Mouse (Mus musculus) embryonic facial prominence, embryonic 12.5 days (tissue): ENCODE data around the gene Gorasp1. TPM values are rescaled to one million over a fixed set of nuclear protein-coding genes. Genes with fewer than 3 reads are reported as not detected.

Experiments used
- ATAC-seq: fragments of 200-750 bp; cut with Nextera tagmentation; 2 replicates; pipeline ENCODE4 v1.8.0; 2017; ENCODE audit not compliant: insufficient number of reproducible peaks, insufficient read depth, low FRiP score, low TSS enrichment
- H3K27ac ChIP-seq: fragments of 300-500 bp; sonication (generic); 2 replicates; pipeline ENCODE4 v1.5.1; 2016; ENCODE audit warnings: mild to moderate bottlenecking
- H3K27me3 ChIP-seq: fragments of 300-500 bp; sonication (generic); 2 replicates; pipeline ENCODE4 v1.6.1; 2016; ENCODE audit warnings: mild to moderate bottlenecking, moderate library complexity
- H3K36me3 ChIP-seq: fragments of 300-500 bp; sonication (generic); 2 replicates; pipeline ENCODE4 v1.6.1; 2016; ENCODE audit warnings: mild to moderate bottlenecking
- H3K4me1 ChIP-seq: fragments of 300-500 bp; sonication (generic); 2 replicates; pipeline ENCODE4 v1.6.1; 2016
- H3K4me2 ChIP-seq: fragments of 300-500 bp; sonication (generic); replicated peaks from 2 replicates; pipeline ENCODE4 v1.6.1; 2016; ENCODE audit warnings: mild to moderate bottlenecking, moderate library complexity
- H3K4me3 ChIP-seq: fragments of 300-500 bp; sonication (generic); 2 replicates; pipeline ENCODE4 v1.5.1; 2016; ENCODE audit warnings: mild to moderate bottlenecking
- H3K9ac ChIP-seq: fragments of 300-500 bp; sonication (generic); 2 replicates; pipeline ENCODE4 v1.6.1; 2016; ENCODE audit warnings: mild to moderate bottlenecking, moderate library complexity
- H3K9me3 ChIP-seq: fragments of 300-500 bp; sonication (generic); 2 replicates; pipeline ENCODE4 v1.6.1; 2016; ENCODE audit warnings: mild to moderate bottlenecking, moderate library complexity
- WGBS: fragments of 180-500 bp; shearing (Covaris S2); methylation state at CpG from one replicate; pipeline ENCODE4 v1.1.7; 2016; 5-methylcytosine and 5-hydroxymethylcytosine counted together
- polyA plus RNA-seq: library from polyadenylated mRNA; unstranded; fragments of >200 nt; fragmentation: Nextera tagmentation; extraction: Ambion mirVana; gene quantifications from 2 replicates; pipeline ENCODE4 v1.2.1, GENCODE M21; 2016

The Gorasp1 gene
- polyA plus RNA-seq, 1 experiment from 2014 or later, result 27.0 TPM

- ATAC-seq, result no peak
- Histone ChIP-seq H3K4me1 (peaks cover 66% of the 10 kb centered on the region), H3K27ac (no peak overlapping the region), H3K4me3 (no peak overlapping the region), H3K27me3 (no peaks in the 10 kb centered on the region), H3K9ac (no peak overlapping the region), H3K36me3 (peaks cover 4% of the 10 kb centered on the region), H3K4me2 (no peak overlapping the region), H3K9me3 (no peaks in the 10 kb centered on the region)
- 74% methylated on average over 6 of the region's 6 CpGs for WGBS
Measured at GRCm38 (mm10) chr9:119978811-119979441, 41.6 kb upstream of the Gorasp1 start.

- no peaks in the 10 kb centered on the region for H3K27me3 ChIP-seq
- peak overlapping the region; percentile 12; the same call in 1 of the 2 replicates for H3K27ac ChIP-seq
- WGBS, result 49% methylated on average over 9 of the region's 9 CpGs
- ATAC-seq, result no peak
- peaks cover 10% of the 10 kb centered on the region for H3K36me3 ChIP-seq
- no peaks in the 10 kb centered on the region for H3K9me3 ChIP-seq
- no peak overlapping the region for H3K4me3 ChIP-seq
- H3K4me1 ChIP-seq, result peaks cover 65% of the 10 kb centered on the region
- H3K4me2 ChIP-seq, result 0 out of 2 replicates have a peak overlapping the region, but pooled peaks have one; percentile 13
- H3K9ac ChIP-seq, result no peak overlapping the region
Measured at GRCm38 (mm10) chr9:119978151-119978810, 40.9 kb upstream of the Gorasp1 start.

- Histone ChIP-seq H3K4me1 (peaks cover 59% of the 10 kb centered on the region), H3K27me3 (no peaks in the 10 kb centered on the region), H3K4me2 (0 out of 2 replicates have a peak overlapping the region, but pooled peaks have one; percentile 13), H3K27ac (0 out of 2 replicates have a peak overlapping the region, but pooled peaks have one; percentile 12), H3K36me3 (peaks cover 17% of the 10 kb centered on the region), H3K9ac (no peak overlapping the region), H3K4me3 (no peak overlapping the region), H3K9me3 (no peaks in the 10 kb centered on the region)
- 52% methylated on average over 5 of the region's 5 CpGs for WGBS
- no peak for ATAC-seq
Measured at GRCm38 (mm10) chr9:119977557-119978060, 40.2 kb upstream of the Gorasp1 start.

DNA sequence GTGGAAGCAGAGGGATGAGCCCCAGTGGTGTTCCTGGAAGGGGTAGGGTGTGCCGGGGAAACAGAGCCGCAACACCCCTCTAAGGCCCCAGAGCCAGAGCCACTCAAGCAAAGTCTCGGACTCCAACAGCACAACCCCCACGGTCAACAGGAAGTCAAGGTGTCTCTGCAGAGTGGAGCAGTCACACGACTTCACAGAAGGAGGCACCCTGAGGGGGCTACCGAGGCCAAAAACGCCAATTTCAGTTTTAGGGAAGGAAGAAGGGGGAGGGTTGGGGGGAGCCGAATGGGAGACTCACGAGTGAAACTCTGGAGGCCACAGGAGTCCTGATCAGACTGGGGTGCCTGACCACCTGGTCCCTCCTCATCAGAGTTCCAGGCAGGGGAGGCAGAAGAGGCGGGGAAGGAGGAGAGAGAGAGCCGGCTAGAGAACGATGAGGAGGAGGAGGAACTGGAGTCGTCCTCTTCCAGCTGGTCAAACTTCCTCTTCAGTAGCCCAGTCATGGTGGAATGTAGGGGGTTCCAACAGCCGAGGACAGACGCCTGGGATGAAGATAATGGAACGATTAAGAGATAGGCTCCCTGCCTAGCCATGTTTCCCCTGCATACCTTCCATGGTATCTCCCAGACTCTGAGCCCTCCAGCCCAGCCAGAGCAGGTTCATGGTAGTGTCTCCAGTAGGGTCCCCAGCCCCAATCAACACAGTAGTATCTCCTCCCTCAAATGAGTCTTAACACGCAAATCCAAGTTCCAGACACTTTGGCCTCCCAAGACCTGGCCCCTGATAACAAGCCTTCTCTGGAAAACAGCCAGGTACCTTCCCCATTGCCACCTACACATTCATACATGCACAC is 39.6 kb upstream of the Gorasp1 start:
- Histone ChIP-seq H3K4me3 (no peak overlapping the region), H3K9ac (no peak overlapping the region), H3K4me1 (peaks cover 52% of the 10 kb centered on the region), H3K27ac (no peak overlapping the region), H3K36me3 (peaks cover 24% of the 10 kb centered on the region), H3K27me3 (no peaks in the 10 kb centered on the region), H3K4me2 (no peak overlapping the region), H3K9me3 (no peaks in the 10 kb centered on the region)
- 44% methylated on average over 17 of the region's 17 CpGs for WGBS
- no peak for ATAC-seq

DNA sequence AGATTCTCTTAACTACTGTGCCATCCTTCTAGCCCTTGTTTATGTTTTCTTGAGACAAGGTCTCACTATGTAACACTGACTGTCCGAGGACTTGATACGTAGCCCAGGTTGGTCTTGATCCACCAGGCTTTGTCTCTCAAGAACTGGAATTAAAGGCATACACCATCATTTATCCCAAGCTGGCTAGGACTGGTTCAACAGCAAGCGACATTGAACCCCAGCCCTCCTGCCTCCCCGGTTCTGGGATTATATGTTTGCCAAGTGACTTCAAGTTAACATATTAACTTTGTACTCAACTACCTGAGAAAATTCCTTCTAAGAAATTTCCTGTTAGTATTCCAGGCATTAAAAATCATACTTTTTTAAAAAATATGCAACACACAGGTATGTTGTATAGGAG is 37.9 kb upstream of the Gorasp1 start:
- no peaks in the 10 kb centered on the region for H3K9me3 ChIP-seq
- peaks cover 36% of the 10 kb centered on the region for H3K4me1 ChIP-seq
- no peak overlapping the region for H3K27ac ChIP-seq
- no peak for ATAC-seq
- 93% methylated on average over 4 of the region's 4 CpGs for WGBS
- H3K9ac ChIP-seq, result no peak overlapping the region
- no peaks in the 10 kb centered on the region for H3K27me3 ChIP-seq
- H3K4me3 ChIP-seq, result no peak overlapping the region
- no peak overlapping the region for H3K4me2 ChIP-seq
- H3K36me3 ChIP-seq, result peaks cover 28% of the 10 kb centered on the region

GRCm38 (mm10) chr9:119974609-119975008 is 37.2 kb upstream of the Gorasp1 start:
- Histone ChIP-seq H3K9ac (no peak overlapping the region), H3K27me3 (no peaks in the 10 kb centered on the region), H3K27ac (no peak overlapping the region), H3K4me2 (no peak overlapping the region), H3K4me3 (no peak overlapping the region), H3K4me1 (peaks cover 30% of the 10 kb centered on the region), H3K9me3 (no peaks in the 10 kb centered on the region), H3K36me3 (peaks cover 28% of the 10 kb centered on the region)
- WGBS, result 82% methylated on average over 5 of the region's 5 CpGs
- no peak for ATAC-seq

- 91% methylated on average over 27 of the region's 27 CpGs for WGBS
- H3K27ac ChIP-seq, result no peak overlapping the region
- H3K4me3 ChIP-seq, result no peak overlapping the region
- H3K27me3 ChIP-seq, result no peaks in the 10 kb centered on the region
- peaks cover 28% of the 10 kb centered on the region for H3K36me3 ChIP-seq
- peaks cover 26% of the 10 kb centered on the region for H3K4me1 ChIP-seq
- H3K9me3 ChIP-seq, result no peaks in the 10 kb centered on the region
- ATAC-seq, result no peak
- no peak overlapping the region for H3K9ac ChIP-seq
- no peak overlapping the region for H3K4me2 ChIP-seq
Measured at GRCm38 (mm10) chr9:119973869-119974520, 36.6 kb upstream of the Gorasp1 start.

- H3K9ac ChIP-seq, result no peak overlapping the region
- peaks cover 28% of the 10 kb centered on the region for H3K36me3 ChIP-seq
- WGBS, result 91% methylated on average over 23 of the region's 23 CpGs
- no peak overlapping the region for H3K4me2 ChIP-seq
- H3K27ac ChIP-seq, result no peak overlapping the region
- H3K4me3 ChIP-seq, result no peak overlapping the region
- peaks cover 19% of the 10 kb centered on the region for H3K4me1 ChIP-seq
- no peaks in the 10 kb centered on the region for H3K27me3 ChIP-seq
- no peaks in the 10 kb centered on the region for H3K9me3 ChIP-seq
- no peak for ATAC-seq
Measured at GRCm38 (mm10) chr9:119973281-119973680, 35.9 kb upstream of the Gorasp1 start.

DNA sequence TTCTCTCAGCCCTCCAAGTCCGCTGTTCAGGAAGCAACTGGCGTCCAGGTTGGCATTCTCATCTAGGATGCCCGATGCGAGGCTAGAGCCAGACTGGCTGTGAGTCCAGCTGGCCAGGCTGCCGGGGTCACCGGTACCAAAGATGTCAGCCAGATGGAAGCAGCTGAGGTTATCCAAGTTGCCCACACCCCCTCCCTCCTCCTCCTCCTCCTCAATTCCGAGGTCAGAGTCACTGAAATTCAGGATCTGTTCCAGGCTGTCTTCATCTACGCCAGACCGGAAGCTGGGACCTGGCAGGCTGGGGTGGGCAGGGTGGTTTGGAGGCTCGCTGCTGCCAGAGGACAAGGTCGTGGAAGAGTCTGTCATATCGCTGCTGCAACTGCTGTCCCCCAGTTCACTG is 35.2 kb upstream of the Gorasp1 start:
- no peak for ATAC-seq
- H3K9ac ChIP-seq, result no peak overlapping the region
- no peak overlapping the region for H3K27ac ChIP-seq
- no peaks in the 10 kb centered on the region for H3K27me3 ChIP-seq
- H3K9me3 ChIP-seq, result no peaks in the 10 kb centered on the region
- H3K4me1 ChIP-seq, result peaks cover 12% of the 10 kb centered on the region
- H3K4me2 ChIP-seq, result no peak overlapping the region
- 94% methylated on average over 12 of the region's 12 CpGs for WGBS
- H3K36me3 ChIP-seq, result peaks cover 28% of the 10 kb centered on the region
- H3K4me3 ChIP-seq, result no peak overlapping the region

DNA sequence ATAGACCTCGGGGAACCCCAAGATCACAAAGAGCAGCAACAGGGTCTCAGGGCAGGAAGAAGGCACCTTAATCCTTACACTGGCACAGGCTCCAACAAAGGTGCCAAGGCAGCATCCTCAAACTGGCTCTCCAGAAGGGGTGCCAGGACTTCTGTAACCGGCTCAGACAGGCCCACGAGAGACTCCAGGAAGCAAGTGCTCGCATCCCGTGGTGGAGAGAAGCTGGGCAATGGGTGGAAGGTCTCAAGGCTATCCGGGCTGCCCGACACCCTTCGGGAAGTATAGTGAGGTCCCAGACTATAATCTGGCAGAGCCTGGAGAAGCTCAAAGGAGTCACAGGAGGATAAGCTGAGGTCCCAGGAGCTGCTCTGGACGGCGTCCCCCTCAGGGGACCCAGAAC is 34.8 kb upstream of the Gorasp1 start:
- no peak for ATAC-seq
- WGBS, result 95% methylated on average over 10 of the region's 10 CpGs

More for the DNA sequence above, 34.8 kb upstream of the Gorasp1 start:
- Histone ChIP-seq H3K27me3 (no peaks in the 10 kb centered on the region), H3K27ac (no peak overlapping the region), H3K36me3 (peaks cover 28% of the 10 kb centered on the region), H3K4me2 (no peak overlapping the region), H3K9me3 (no peaks in the 10 kb centered on the region), H3K9ac (no peak overlapping the region), H3K4me1 (peaks cover 8% of the 10 kb centered on the region), H3K4me3 (no peak overlapping the region)
